Mouse (Mus musculus): ENCODE results near the gene Hsf2bp.

GRCm38 (mm10) chr17:31896751-31897150 is 139.4 kb downstream of the Hsf2bp start:
- TF ChIP-seq CTCF (IDR thresholded peaks at IDR 0.05 in 2 of 3, conservative IDR thresholded peaks at IDR 0.05 in 1 of 3; ENCODE audit: control insufficient read depth in 1 of 3, insufficient read depth in 1 of 3, low read depth in 2 of 3, low read length in 3 of 3, poor library complexity in 1 of 3, severe bottlenecking in 1 of 3) (no peak), USF2 (IDR thresholded peaks at IDR 0.05; ENCODE audit: borderline replicate concordance in 1 of 2, insufficient read depth in 1 of 2, low read depth in 1 of 2, low read length in 2 of 2) (no peak), JUND (IDR thresholded peaks at IDR 0.05; ENCODE audit: low read depth, low read length) (no peak), CHD2 (IDR thresholded peaks at IDR 0.05; ENCODE audit: low read length) (no peak), CHD1 (IDR thresholded peaks at IDR 0.05; ENCODE audit: low read depth, low read length) (no peak), EP300 (IDR thresholded peaks at IDR 0.05; ENCODE audit: low read depth in 1 of 2, low read length in 2 of 2) (no peak), ZMIZ1 (IDR thresholded peaks at IDR 0.05; ENCODE audit: low read depth, low read length) (no peak), SIN3A (IDR thresholded peaks at IDR 0.05; ENCODE audit: low read length) (no peak), MAX (IDR thresholded peaks at IDR 0.05; ENCODE audit: low read length) (no peak), BHLHE40 (IDR thresholded peaks at IDR 0.05; ENCODE audit: borderline replicate concordance, low read depth, low read length) (no peak), ETS1 (IDR thresholded peaks at IDR 0.05; ENCODE audit: low read depth, low read length) (no peak), MYC (IDR thresholded peaks at IDR 0.05; ENCODE audit: low read depth, low read length) (no peak), POLR2A (IDR thresholded peaks at IDR 0.05; ENCODE audit: control insufficient read depth in 1 of 2, insufficient read depth in 1 of 2, low read depth in 1 of 2, low read length in 2 of 2, poor library complexity in 1 of 2) (no peak)

Measured in MEL (cell line).